Mouse (Mus musculus) neural tube, embryonic 14.5 days (tissue): ENCODE measurements at regions not wholly inside any gene's neighbourhood (a gene's known extent, or its start where the extent isn't known, plus 50 kb on each side); places are given as distances from the start of the nearest gene placed in this dataset.

Experiments
- ATAC-seq: fragments of 200-750 bp; cut with Nextera tagmentation; 2 replicates; pipeline ENCODE4 v1.8.0; 2017; ENCODE audit warnings: low read depth, mild to moderate bottlenecking, moderate TSS enrichment, moderate library complexity
- H3K27ac ChIP-seq: fragments of 300-500 bp; sonication (generic); 2 replicates; pipeline ENCODE4 v1.5.1; 2014; ENCODE audit warnings: low read depth, mild to moderate bottlenecking, control low read depth, low read length, moderate library complexity, mixed read lengths
- H3K27me3 ChIP-seq: fragments of 300-500 bp; sonication (generic); 2 replicates; pipeline ENCODE4 v1.6.1; 2014; ENCODE audit warnings: low read length; ENCODE audit not compliant: control insufficient read depth, insufficient read depth
- H3K36me3 ChIP-seq: fragments of 300-500 bp; sonication (generic); 2 replicates; pipeline ENCODE4 v1.6.1; 2014; ENCODE audit warnings: low read length, mixed read lengths; ENCODE audit not compliant: control insufficient read depth, insufficient read depth
- H3K4me1 ChIP-seq: fragments of 300-500 bp; sonication (generic); 2 replicates; pipeline ENCODE4 v1.6.1; 2014; ENCODE audit warnings: low read length; ENCODE audit not compliant: control insufficient read depth, insufficient read depth
- H3K4me2 ChIP-seq: fragments of 300-500 bp; sonication (generic); 2 replicates; pipeline ENCODE4 v1.6.1; 2014; ENCODE audit warnings: mild to moderate bottlenecking, low read depth, low read length, control low read depth
- H3K4me3 ChIP-seq: fragments of 300-500 bp; sonication (generic); 2 replicates; pipeline ENCODE4 v1.5.1; 2014; ENCODE audit warnings: low read depth, low read length, control low read depth, mixed read lengths
- H3K9ac ChIP-seq: fragments of 300-500 bp; sonication (generic); replicated peaks from 2 replicates; pipeline ENCODE4 v1.6.1; 2014; ENCODE audit warnings: low read depth, mild to moderate bottlenecking, control low read depth, low read length, mixed read lengths
- H3K9me3 ChIP-seq: fragments of 300-500 bp; sonication (generic); 2 replicates; pipeline ENCODE4 v1.6.1; 2016; ENCODE audit warnings: low read length; ENCODE audit not compliant: control insufficient read depth
- WGBS: fragments of 180-500 bp; shearing (Covaris S2); extraction: QIAGEN DNeasy Blood & Tissue Kit; methylation state at CpG from one replicate; pipeline ENCODE4 v1.1.7; 2014; 5-methylcytosine and 5-hydroxymethylcytosine counted together

- Histone ChIP-seq H3K27me3 (no peaks in the 10 kb centered on the region), H3K36me3 (no peaks in the 10 kb centered on the region), H3K9me3 (no peaks in the 10 kb centered on the region), H3K4me2 (no peak overlapping the region), H3K9ac (no peak overlapping the region), H3K4me3 (no peak overlapping the region), H3K4me1 (no peaks in the 10 kb centered on the region), H3K27ac (no peak overlapping the region)
- 55% methylated on average over 3 of the region's 3 CpGs for WGBS
- no peak for ATAC-seq
Measured at GRCm38 (mm10) chr16:86694497-86694896, 659.5 kb upstream of the N6amt1 start.

- WGBS = 66% methylated on average over 3 of the region's 3 CpGs
- H3K27me3 ChIP-seq = no peaks in the 10 kb centered on the region
Measured at GRCm38 (mm10) chr16:86659154-86659553, 694.8 kb upstream of the N6amt1 start.

GRCm38 (mm10) chr16:86647316-86647715, 706.7 kb upstream of the N6amt1 start:
- no peak overlapping the region for H3K27ac ChIP-seq
- WGBS = 90% methylated on average over 5 of the region's 5 CpGs
- ATAC-seq = no peak
- H3K4me1 ChIP-seq = no peaks in the 10 kb centered on the region
- no peaks in the 10 kb centered on the region for H3K27me3 ChIP-seq
- H3K36me3 ChIP-seq = no peaks in the 10 kb centered on the region
- no peaks in the 10 kb centered on the region for H3K9me3 ChIP-seq
- H3K4me3 ChIP-seq = no peak overlapping the region
- H3K4me2 ChIP-seq = no peak overlapping the region
- no peak overlapping the region for H3K9ac ChIP-seq

More at GRCm38 (mm10) chr16:86659154-86659553, 694.8 kb upstream of the N6amt1 start:
- ATAC-seq = no peak
- Histone ChIP-seq H3K4me3 (no peak overlapping the region), H3K4me2 (no peak overlapping the region), H3K36me3 (no peaks in the 10 kb centered on the region), H3K9ac (no peak overlapping the region), H3K4me1 (no peaks in the 10 kb centered on the region), H3K9me3 (no peaks in the 10 kb centered on the region), H3K27ac (no peak overlapping the region)

- H3K4me3 ChIP-seq = no peak overlapping the region
- no peak overlapping the region for H3K27ac ChIP-seq
- no peak overlapping the region for H3K4me2 ChIP-seq
- no peaks in the 10 kb centered on the region for H3K9me3 ChIP-seq
- WGBS = 69% methylated on average over 2 of the region's 2 CpGs
- no peak for ATAC-seq
- H3K27me3 ChIP-seq = no peaks in the 10 kb centered on the region
- H3K4me1 ChIP-seq = no peaks in the 10 kb centered on the region
- H3K36me3 ChIP-seq = no peaks in the 10 kb centered on the region
- H3K9ac ChIP-seq = no peak overlapping the region
Measured at GRCm38 (mm10) chr16:86646753-86647152, 707.2 kb upstream of the N6amt1 start.

GRCm38 (mm10) chr16:86645436-86645835, 708.5 kb upstream of the N6amt1 start:
- Histone ChIP-seq H3K9me3 (no peaks in the 10 kb centered on the region), H3K4me1 (no peaks in the 10 kb centered on the region), H3K27ac (no peak overlapping the region), H3K36me3 (no peaks in the 10 kb centered on the region), H3K9ac (no peak overlapping the region), H3K27me3 (no peaks in the 10 kb centered on the region), H3K4me2 (no peak overlapping the region), H3K4me3 (no peak overlapping the region)
- WGBS = 76% methylated on average over 1 of the region's 1 CpGs
- ATAC-seq = no peak

GRCm38 (mm10) chr16:86644912-86645312, 709.1 kb upstream of the N6amt1 start:
- H3K36me3 ChIP-seq = no peaks in the 10 kb centered on the region
- 0 out of 2 replicates have a peak, but pooled peaks have one; percentile 38 for ATAC-seq
- 71% methylated on average over 2 of the region's 2 CpGs for WGBS

GRCm38 (mm10) chr16:86604166-86604565, 702.5 kb upstream of the Adamts5 start:
- Histone ChIP-seq H3K9ac (no peak overlapping the region), H3K27ac (no peak overlapping the region), H3K9me3 (no peaks in the 10 kb centered on the region), H3K4me2 (no peak overlapping the region), H3K36me3 (no peaks in the 10 kb centered on the region), H3K4me3 (no peak overlapping the region), H3K4me1 (no peaks in the 10 kb centered on the region), H3K27me3 (no peaks in the 10 kb centered on the region)
- no peak for ATAC-seq
- 86% methylated on average over 7 of the region's 7 CpGs for WGBS

More at GRCm38 (mm10) chr16:86644912-86645312, 709.1 kb upstream of the N6amt1 start:
- Histone ChIP-seq H3K9ac (no peak overlapping the region), H3K27me3 (no peaks in the 10 kb centered on the region), H3K4me3 (no peak overlapping the region), H3K4me1 (no peaks in the 10 kb centered on the region), H3K9me3 (no peaks in the 10 kb centered on the region), H3K27ac (no peak overlapping the region), H3K4me2 (no peak overlapping the region)

GRCm38 (mm10) chr16:86594992-86595391, 693.4 kb upstream of the Adamts5 start:
- Histone ChIP-seq H3K4me3 (no peak overlapping the region), H3K9me3 (no peaks in the 10 kb centered on the region), H3K9ac (no peak overlapping the region), H3K4me1 (no peaks in the 10 kb centered on the region), H3K4me2 (no peak overlapping the region), H3K27ac (no peak overlapping the region), H3K36me3 (no peaks in the 10 kb centered on the region), H3K27me3 (no peaks in the 10 kb centered on the region)
- 81% methylated on average over 3 of the region's 3 CpGs for WGBS
- no peak for ATAC-seq

- no peaks in the 10 kb centered on the region for H3K4me1 ChIP-seq
- H3K9me3 ChIP-seq = no peaks in the 10 kb centered on the region
- H3K27me3 ChIP-seq = no peaks in the 10 kb centered on the region
- no peak overlapping the region for H3K27ac ChIP-seq
- H3K4me2 ChIP-seq = no peak overlapping the region
- ATAC-seq = no peak
- no peak overlapping the region for H3K9ac ChIP-seq
- no peaks in the 10 kb centered on the region for H3K36me3 ChIP-seq
- WGBS = 87% methylated on average over 4 of the region's 4 CpGs
- no peak overlapping the region for H3K4me3 ChIP-seq
Measured at GRCm38 (mm10) chr16:86586044-86586443, 684.4 kb upstream of the Adamts5 start.

GRCm38 (mm10) chr16:86578281-86578680, 676.7 kb upstream of the Adamts5 start:
- ATAC-seq = no peak
- no peak overlapping the region for H3K4me2 ChIP-seq
- H3K27me3 ChIP-seq = no peaks in the 10 kb centered on the region
- H3K4me1 ChIP-seq = no peaks in the 10 kb centered on the region
- H3K9ac ChIP-seq = no peak overlapping the region
- WGBS = 84% methylated on average over 5 of the region's 5 CpGs
- no peak overlapping the region for H3K27ac ChIP-seq
- H3K9me3 ChIP-seq = no peaks in the 10 kb centered on the region
- no peak overlapping the region for H3K4me3 ChIP-seq
- no peaks in the 10 kb centered on the region for H3K36me3 ChIP-seq
